Mouse (Mus musculus) spleen, postnatal 14 days (tissue): ENCODE measurements around the gene Fubp1.

Experiments
- DNase-seq, 2 experiments: peaks; one replicate each; pipeline ENCODE4 v3.0.0; 2021 to 2022; ENCODE audit warnings: low spot score in 2 of 2

Gene Fubp1

DNA sequence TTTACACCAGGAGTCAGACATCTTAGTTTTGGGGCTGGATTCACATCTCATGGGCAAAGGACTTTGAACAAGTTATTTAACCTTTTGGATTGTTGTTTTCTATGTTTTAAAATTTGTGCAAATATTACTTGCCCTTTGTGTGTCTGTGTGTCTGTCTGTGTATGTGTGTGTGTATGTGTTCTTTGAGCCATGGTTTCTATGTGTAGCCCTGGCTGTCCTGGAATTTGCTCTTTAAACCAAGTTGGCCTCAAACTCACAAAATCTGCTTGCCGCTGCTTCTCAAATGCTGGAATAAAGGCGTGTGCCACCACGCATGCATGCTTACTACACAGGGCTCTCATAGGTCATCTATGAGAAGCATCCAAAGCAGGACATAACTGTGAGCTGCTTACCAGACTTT lies 66.7 kb downstream of the Fubp1 start:
- no peak for DNase-seq

DNA sequence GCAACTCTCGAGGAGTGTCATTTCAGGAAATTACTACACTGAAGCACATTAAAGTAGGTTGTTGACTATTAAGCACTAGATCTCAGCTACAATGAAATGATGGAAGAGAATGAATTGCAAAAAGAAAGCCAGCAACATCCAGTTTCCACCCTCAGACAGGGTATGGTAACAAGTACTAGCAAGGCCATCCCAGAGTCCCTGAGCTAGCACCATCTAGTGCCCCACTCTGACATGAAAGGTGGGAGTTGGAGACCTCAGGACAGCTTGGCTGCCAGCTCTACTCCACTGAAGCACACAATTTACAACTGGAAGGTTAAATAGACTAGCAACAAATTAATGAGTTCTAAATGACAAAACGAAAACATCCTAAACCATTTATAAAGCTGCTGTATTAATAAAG lies 67.7 kb downstream of the Fubp1 start:
- no peak for DNase-seq

DNA sequence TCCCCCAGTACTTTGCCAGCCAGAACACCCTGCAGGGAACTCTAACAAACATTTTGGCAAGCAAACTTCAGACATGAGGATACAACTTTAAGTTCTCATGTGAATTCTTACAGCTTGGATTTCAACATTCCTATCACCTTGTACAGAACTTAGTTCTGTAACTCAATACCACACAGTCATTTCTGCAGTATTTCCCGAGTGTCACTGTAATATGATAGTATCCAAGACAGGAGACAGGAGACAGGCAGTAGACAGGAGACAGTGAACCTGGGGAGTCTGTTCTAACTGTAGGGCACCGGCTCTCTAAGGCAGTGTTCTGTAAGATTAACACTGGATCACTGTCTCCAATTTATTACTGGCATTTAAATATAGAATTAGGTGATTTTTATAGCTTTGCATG lies 68.2 kb downstream of the Fubp1 start:
- no peak for DNase-seq

GRCm38 (mm10) chr3:152282126-152282525 lies 71.9 kb downstream of the Fubp1 start:
- no peak for DNase-seq

GRCm38 (mm10) chr3:152284306-152284705 lies 74.1 kb downstream of the Fubp1 start:
- DNase-seq: no peak

DNA sequence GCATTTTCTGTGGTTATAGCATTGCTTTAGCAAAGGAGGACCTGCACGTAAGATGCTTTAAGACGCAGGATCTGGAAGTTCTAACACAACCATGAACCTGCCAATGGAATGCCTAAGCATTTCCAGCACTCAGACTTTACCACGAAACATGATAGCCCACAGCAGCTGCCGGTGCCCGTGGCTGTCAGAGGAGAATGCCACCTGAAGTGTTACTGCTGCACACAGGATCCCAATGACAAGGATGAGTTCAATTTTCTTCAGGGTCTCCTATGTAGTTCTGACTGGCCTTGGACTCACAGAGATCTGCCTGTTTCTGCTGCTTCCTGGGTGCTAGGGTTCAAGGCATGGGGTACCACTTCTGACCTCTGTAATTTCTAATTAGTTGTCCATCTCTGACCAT lies 74.5 kb downstream of the Fubp1 start:
- DNase-seq: no peak
